Mouse (Mus musculus) embryonic fibroblast, embryonic 13.5 days (primary cell): ENCODE data around the gene Rtl4.

ENCODE experiments used
- CTCF ChIP-seq: IDR thresholded peaks from 2 replicates; pipeline ENCODE4 v1.5.1; 2011; ENCODE audit warnings: mild to moderate bottlenecking, control low read depth, low read length, moderate library complexity, borderline replicate concordance; ENCODE audit not compliant: insufficient read depth
- POLR2A ChIP-seq: IDR thresholded peaks from 2 replicates; pipeline ENCODE4 v1.6.1; 2011; ENCODE audit warnings: low read depth, mild to moderate bottlenecking, control low read depth, low read length, moderate library complexity

GRCm38 (mm10) chrX:144652196-144652595 is 36.5 kb upstream of the Rtl4 start:
- TF ChIP-seq POLR2A (no peak), CTCF (no peak)
